Mouse (Mus musculus): ENCODE data around the gene Asap3.

Asap3 gene

DNA sequence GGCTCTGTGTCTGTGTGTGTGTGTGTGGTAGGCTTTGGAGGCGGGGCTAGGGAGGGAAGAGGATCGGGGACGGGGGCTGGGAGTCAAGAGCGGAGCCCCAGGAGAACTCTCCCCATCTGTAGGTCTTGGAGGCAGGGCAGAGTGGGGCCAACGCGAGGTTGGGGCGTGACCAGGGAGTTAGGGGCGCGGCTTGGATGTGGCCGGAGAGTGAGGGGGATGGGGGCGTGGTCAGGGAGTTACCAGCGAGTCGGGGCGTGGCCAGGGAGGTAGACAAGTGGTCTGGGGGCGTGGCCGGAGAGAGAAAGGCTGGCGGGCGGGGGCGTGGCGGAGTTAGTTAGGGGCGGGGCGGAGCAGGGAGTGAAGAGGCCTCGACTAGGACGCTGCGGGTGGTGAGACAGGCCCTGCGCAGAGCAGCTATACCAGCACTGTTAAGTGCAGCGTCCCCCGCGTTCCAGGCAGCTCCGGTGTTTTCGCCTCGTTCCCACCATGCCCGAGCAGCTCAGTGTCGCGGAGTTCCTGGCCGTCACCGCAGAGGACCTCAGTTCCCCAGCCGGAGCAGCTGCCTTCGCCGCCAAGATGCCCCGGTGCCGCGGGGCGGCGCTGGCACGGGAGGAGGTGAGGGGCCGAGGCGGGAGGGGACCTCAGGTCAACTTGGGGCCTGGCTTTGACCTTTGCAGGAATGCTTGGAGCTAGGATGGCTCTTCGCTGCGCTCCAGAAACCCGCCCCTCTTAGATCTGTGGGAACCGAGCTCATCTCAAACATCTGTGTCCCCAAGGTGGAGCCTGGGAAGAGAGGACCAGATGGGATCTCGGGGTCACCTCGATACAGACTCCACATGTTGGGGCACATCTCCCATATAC lies at the start of gene Asap3:
Gene Asap3, plus strand, starts transcription at position 333 of the 861 bp plus-strand sequence.
- DNase-seq (ENCODE audit: low read depth): peak; percentile 91

DNA sequence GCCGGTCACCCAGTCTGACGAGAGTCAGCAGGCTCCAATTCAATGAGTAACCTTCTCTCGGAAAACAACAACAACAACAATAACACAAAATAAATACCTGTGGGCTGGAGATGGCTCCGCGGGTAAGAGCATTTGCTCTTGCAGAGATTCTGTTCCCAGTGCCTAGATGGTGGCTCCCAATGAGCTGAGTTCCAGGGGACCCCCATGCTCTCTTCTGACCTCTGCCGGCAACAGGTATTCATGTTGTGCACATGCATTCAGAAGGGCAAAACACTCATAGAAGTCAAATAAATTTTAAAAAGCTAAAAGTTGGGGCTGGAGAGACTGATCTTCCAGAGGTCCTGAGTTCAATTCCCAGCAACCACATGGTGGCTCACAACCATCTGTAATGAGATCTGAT lies 47.7 kb upstream of the Asap3 start:
- no peak for DNase-seq (ENCODE audit: low read depth)

DNA sequence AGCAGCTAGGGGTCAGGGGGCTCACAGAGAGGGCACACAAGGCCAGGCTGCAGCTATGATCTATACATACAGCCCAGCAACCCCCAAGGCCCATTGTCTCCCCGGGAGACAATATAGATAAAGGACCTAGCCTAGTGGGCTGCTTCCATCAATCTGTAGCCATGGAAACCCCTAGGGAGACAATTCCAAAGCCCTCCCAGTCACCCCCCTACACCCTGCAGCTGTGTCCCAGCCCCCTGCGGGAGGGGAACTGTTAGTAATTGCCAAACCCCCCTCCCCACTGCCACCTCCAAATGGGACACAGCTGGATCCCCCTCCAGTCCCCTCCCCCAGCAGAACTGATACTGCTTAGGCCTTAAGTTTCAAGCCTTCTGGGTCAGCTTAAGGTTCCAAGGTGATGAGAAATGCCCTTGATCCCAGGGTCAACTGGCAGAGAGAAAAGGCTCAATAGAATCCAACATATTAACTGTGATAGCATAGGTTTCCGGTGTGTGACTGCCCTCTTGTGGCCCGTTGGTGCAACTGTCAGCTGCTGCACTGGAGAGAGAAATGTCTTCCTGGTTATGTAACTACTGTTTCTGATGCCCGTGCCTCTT lies 46.3 kb upstream of the Asap3 start:
- DNase-seq (ENCODE audit: low read depth): no peak

DNA sequence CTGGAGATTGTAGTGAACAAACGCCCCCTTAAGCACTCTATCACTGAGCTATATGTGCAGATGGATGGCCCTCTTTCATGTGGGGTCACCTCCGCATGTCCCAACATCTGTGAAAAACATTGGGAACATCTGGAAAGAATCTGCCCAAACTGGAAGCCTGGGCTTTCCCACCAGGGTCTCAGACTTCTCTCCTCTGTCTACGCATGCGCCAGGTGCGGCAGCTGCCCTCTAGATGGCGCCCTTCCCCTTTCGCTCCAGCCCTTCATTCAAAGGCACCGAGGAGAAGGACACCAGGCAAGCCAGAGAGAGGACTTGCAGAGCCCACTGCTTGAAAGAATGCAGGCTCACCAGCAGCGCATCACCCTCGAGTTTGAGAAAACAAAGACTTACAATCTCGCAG lies 42.7 kb upstream of the Asap3 start:
- DNase-seq (ENCODE audit: low read depth): no peak

DNA sequence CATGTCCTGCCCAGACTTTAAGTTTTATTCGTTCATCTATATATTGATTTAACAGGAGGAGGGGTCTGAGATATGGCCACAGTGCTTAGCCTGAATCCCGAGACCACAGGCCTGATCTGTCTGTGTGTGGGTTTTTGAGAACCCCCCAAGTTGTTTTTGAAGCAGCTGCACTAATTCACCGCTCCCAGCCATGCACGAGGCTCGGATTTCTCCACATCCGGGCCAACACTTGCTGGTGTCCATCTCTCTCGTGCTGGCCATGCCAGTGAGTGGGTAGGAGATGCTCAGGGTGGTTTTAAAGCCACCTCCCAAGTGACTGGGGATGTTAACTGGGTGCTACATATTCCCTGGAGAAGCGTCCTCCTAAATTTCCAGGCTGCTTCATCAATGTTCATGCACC lies 41.2 kb upstream of the Asap3 start:
- no peak for DNase-seq (ENCODE audit: low read depth)

DNA sequence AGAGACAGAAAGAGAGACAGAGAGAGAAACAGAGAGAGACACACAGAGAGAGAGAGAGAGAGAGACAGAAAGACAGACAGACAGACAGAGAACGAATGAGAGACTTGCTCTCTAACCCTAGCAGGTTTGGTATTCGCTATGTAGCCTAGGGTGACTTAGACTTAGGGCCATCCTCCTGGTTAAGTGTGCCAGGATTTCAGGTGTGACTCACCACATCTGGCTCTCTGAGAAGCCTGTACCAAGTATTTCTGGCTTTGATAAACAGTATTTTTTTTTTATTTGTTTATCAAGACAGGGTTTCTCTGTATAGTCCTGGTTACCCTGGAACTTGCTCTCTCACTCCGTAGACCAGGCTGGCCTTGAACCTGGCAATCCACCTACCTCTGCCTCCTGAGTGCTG lies 38.5 kb upstream of the Asap3 start:
- no peak for DNase-seq (ENCODE audit: low read depth)

DNA sequence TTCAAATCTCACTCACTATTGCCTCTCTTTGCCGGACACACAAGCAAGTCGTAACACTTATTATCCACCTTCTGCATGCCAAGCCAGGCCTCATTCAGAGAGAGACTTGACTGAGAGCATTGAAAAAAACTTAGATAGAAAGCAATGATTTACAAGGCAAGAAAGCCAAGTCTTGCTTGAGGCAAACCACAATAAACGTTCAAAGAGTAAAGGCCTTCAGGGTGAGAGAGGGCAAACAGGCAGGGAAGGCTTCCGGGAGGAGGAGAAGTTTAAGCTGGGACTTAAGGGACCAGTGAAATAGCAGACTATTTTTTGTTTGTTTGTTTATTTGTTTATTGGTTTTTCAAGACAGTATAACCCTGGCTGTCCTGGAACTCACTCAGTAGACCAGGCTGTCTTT lies 35.8 kb upstream of the Asap3 start:
- no peak for DNase-seq (ENCODE audit: low read depth)

DNA sequence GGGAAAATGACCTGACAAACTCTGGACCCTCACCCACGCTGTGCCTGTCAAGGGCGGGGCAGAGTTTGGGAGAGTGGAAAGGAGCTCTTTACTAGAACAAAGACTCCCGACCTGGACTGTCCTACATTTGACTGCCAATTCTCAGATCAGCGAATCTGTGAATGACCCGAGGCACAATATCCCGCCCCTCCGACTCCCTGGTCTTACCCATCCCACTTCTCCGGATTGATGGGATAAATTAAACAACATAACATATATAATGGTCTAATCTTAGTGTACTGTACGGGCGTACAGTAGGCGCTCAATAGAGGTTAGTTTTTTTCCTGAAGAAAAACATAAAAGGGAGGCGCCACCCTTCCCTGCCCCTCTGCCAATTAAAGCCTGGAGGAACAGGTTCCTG lies 34.7 kb upstream of the Asap3 start:
- DNase-seq (ENCODE audit: low read depth): no peak

DNA sequence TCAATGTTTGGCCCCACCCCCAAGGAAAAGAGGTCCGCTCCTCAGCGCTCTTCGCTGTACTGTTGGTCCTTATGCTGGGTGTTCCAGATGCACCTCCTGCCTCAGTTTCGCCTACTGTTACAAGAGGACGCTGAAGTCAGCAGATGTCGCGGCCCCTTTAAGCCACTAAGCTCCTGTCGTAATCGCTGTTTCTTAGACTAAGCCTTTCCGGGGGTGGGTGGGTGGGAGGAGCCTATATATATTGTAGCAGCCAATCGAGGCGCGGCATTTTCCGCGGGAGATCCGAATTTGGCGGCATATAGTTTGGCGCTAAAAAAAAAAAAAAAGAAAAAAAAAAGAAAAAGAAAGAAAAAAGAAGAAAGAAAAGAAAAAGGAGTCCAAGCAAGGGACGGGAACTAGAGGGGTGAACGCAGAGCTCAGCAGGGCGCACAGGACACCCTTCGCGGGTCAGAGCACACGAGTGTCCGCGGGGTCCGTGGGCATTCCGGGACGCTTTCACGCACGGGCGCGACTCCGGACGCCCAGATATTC lies 34.1 kb upstream of the Asap3 start, which contains the start of gene E2f2:
Gene E2f2, plus strand, starts transcription at position 384 of the 531 bp plus-strand sequence.
- DNase-seq (ENCODE audit: low read depth): peak; percentile 70

DNA sequence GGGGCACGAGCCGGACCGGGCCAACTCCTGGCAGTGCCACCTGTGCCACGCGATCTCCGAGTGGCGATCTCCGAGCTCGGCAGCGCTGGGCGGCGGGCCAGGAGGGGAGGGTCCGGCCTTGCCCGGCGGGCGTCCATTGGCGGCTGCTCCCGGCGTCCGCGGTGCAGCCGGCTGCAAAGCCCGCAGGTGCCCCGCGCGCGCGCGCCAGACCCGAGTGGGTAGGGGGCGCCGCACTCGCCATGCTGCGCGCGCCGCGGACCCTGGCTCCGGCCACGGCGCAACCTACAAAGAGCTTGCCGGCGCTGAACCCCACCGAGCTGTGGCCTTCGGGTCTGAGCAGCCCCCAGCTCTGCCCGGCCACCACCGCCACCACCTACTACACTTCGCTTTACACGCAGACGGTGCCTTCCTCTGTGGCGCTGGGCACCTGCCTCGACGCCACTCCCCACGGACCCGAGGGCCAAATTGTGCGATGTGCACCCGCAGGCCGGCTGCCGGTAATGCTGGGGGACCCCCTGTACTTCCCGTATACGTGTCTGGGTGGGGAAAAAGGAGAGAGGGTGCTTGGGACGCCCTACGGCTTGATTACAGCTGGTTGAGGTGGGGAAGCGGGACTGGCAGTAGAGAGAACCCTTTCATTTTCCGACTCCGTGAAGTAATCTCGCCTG lies 33.5 kb upstream of the Asap3 start:
- no peak for DNase-seq (ENCODE audit: low read depth)

DNA sequence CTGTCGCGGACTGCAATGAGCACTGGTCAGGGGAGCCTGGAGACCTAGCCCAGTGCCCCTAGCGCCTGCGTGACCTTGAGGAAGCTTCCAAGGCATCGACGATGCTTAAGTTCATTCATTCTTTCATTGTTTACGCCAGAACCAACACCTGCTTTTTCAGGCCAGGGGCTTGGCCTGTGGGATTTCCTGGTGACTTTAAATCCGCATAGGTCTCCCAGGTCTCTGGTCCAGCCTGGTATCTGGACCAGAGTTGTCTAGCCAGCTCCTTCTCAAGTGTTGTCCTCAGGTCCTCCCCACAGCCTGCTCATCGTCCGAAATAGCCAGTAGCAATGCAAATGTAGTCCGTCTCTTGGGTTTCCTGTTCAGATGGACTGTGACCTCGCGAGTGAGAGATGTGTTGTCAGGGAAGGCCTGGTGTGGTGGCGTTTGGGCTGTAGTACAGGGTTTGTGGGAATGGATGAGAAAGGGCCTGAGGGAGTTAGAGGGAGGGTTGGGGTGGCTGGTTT lies 32.9 kb upstream of the Asap3 start:
- no peak for DNase-seq (ENCODE audit: low read depth)

DNA sequence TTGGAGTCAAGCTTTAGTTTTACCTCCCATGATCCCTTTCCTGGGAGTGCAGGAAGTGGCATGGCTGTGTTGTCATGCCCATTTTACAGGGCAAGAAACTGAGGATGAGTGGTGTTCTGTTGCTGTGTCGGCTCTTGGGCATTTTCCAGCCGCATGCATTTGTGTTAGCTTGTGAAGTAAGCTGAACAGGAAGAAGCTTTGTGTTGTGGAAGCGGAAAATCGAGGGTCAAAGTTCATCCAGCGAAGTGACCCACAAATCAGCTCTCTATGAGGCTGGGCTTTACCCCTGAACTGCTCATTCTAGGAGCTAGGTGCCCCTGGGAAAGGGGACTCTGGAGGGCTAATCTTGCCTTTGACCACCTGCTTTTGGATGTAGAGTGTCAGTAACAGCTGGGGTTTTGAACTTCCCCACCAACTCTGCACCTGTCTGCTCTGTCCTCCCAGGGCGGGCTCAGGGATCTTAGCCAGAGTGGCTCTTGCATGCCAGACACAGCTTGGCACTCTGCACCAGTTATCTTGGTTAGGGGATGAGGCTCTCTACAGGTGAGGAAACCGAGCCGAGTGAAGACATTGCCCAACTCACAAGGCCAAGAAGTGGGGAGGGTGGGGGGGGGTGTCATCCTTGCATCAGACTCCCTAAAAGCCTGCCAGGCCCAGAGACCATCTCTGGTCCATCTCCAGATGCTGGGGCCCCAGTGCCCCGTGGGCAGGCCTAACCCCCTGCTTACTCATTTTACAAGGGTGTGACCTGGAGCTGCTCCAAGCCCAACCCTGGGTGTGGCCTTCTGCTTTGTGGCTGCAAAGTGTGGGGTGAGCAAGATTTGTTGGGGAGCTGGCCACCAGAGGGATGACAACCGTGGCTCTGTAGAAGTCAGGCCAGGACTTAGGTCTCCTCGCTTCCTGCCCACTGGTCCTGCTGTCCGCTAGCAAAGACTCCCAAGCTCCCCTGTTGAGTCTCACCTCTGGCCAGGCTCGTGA lies 31.7 kb upstream of the Asap3 start:
- peak; percentile 82 for DNase-seq (ENCODE audit: low read depth)

DNA sequence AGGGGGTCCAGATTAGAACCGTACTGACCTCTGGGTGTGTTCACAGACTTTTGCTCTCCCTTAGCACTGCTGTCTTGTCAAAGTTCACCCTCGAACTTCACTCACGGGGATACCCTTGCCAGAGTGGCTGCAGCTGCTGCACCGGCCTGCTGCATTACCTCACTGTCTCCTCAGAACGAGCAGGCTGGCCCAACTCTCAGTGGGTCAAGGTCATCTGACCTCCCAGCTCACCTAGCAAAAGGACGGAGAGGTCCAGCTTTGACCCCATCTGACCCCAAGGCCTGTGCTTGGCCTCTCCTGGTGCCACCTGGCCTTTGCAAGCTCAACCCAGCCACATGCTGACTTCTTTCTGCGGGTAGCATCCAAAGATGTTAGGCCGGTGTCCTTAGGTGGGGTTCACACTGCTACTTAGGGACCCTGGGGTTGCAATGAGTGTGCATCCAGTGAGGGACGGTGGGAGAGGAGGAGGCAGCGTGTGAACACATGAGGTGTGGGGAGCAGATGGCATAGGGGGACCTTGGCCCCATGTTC lies 30.1 kb upstream of the Asap3 start:
- no peak for DNase-seq (ENCODE audit: low read depth)

DNA sequence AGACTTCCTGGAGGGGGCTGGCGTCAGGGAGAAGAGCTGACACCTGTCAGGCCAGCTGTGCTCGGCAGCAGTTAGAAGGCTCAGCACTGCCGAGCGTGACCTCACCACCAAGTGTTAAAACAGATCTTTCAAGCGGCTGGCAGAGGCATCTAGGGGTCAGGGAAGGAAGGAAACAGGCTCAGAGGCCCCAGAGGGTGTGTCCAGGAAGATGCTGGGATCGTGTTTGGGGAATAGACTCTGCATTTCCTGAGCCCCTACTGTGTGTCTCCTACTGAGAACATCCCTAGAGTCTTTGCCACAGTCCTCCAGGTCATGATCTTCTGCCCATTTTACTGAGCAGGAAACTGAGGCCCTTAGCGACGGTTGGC lies 28.9 kb upstream of the Asap3 start:
- no peak for DNase-seq (ENCODE audit: low read depth)

DNA sequence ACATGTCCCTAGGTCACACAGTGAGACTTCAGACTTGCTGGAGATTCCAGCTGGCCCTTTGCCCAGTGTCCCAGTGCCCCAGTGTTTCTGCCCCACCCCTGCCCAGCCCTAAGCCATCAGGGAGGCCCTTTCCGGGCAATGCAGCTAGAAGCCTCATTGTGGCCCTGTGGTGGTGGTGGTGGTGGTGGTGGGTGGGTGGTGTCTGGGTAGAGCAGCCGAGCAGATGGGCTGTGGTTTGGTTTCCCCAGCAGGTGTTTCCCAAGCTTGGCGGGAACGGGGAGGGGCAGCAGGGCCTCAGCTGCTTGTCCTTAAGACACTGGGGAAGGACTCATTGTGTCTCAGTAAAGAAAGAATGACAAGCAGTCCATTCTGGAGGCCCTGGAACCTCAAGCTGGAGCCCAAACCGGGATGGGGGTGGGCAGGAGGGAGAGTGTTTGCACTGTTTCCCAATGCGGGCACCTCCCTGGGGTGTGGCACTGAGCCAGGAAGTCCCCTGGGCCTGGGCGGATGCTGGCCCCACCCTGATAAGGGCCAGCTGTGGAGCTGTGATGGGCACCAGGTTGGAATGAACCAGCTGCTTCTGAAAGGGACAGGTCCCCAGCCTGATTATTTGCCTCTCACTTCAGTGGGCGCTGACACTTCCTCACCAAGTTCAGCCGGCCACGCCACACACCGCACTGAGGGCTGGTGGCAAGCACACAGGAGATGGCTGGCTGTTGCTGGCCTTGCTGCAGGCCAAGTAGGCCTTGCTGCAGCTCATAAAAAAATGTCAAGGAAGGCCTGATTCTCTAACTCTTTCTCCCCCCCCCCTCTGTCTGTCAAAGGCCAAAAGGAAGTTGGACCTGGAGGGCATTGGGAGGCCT lies 28.3 kb upstream of the Asap3 start:
- DNase-seq (ENCODE audit: low read depth): peak; percentile 87

DNA sequence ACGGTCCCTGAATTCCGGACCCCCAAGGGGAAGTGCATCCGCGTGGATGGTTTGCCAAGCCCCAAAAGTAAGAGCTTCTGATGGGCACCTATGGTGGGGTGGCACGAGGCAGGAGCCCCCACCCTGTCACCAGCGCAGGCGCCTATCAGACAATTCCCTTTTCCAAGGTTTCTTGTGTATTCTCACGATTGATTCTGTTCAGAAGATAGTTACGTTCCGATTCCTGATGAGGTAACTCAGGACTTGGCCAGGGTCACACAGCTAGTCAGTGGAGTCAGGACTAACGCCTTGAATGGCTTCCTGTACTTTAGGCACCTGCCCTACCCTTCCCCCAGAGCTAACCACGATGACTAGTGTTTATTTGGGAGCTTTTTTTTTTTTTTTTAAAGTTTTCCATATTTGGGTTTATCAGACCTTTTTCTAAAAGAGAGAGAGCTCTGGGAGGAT lies 27.7 kb upstream of the Asap3 start:
- DNase-seq (ENCODE audit: low read depth): no peak

DNA sequence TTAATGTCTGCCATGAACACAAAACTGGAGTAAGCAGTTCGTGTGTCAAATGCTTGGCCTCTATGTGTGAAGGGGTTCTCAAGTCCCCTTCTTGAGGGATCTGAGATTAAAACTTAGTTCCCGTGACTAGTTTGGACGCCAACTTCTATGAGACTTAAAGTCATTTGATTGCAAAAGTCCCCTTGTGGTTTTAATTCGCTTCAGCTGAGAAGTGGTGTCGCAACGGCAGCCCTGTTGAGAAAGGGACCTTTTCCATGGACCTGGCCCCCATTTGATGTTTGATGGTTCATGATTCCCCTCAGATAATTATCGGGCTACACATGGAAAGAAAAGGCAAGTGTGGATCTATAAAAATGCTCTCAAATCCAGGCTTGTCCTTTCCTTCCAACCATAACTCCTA lies 26.7 kb upstream of the Asap3 start:
- no peak for DNase-seq (ENCODE audit: low read depth)

DNA sequence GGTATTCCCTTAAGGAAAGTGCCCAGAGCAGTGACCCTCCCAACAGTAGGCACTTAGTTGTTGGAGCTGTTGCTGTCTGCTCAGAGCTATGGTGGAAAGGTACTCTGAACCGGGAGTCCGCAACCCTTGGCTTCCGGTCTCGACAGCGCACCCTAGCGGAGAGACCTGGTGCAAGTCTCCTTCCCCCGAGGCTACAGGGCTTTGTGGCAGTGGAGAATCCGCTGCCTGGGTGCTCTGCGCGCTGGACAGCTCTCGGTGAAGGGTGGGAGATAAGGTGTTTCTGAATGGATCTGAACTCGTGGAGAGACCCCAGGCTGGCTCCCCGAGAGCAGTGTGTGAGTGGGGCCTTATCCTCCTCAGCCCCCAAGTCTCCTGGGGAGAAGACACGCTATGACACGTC lies 26.2 kb upstream of the Asap3 start:
- peak; percentile 88 for DNase-seq (ENCODE audit: low read depth)

DNA sequence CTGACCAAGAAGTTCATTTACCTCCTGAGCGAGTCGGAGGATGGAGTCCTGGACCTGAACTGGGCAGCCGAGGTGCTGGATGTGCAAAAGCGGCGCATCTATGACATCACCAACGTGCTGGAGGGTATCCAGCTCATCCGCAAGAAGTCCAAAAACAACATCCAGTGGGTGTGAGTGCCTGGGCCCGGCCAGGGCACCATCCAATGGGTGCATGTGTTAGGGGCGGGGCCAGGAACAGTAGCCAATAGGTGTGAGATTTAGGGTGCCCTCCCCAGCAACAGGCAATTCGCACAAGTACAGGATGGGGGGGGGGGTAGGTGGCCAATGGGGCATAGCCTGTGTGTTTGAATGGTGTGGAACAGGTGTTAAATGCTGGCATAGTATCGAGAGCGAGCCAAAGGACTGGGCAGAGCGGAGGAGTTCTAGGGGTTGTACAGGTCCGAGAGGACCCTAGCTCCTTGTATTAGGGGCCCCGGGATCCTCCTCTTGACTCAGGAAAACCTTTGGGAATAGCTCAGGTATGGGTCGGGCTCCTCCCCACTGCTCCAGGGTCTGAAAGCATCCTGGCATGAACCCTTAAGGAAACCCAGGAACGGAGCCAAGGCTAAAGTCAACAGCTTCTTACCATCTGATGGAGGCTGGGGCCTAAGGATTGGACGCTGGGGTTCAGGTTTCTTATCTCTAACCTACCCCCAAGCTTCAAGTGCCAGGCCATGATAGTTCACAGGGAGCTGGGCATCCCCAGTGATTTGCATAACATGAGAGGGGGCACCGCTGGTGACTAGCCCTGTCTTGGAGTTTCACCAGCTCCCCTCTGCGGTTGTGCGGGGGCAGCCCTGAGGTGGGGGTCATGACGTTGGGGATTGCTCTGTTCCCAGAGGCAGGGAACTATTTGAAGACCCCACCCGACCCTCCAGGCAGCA lies 25.5 kb upstream of the Asap3 start:
- peak; percentile 72 for DNase-seq (ENCODE audit: low read depth)

Measured in c-Kit-positive CD71-positive TER-119-negative erythroid progenitor cells, embryonic 14.5 days (primary cell).